Mouse (Mus musculus): ENCODE data around the gene Gm15155. TPM values are rescaled to one million over a fixed set of nuclear protein-coding genes. Genes with fewer than 3 reads are reported as not detected.
A peak's percentile ranks its signal among the peaks of the same experiment; 100 is the strongest.

Gene Gm15155
- total and polyA plus RNA-seq, 2 experiments from 2014 or later = not detected

- Histone ChIP-seq H3K9me3 (replicated peaks; ENCODE audit: control insufficient read depth, low read length) (no peaks in the 10 kb centered on the region), H3K27ac (ENCODE audit: low read depth) (no peak overlapping the region), H3K36me3 (replicated peaks; ENCODE audit: control insufficient read depth, insufficient read depth, low read length) (no peaks in the 10 kb centered on the region), H3K9ac (replicated peaks; ENCODE audit: low read depth, low read length) (no peak overlapping the region), H3K4me3 (ENCODE audit: low read depth, low read length) (no peak overlapping the region), H3K4me2 (ENCODE audit: low read depth, low read length) (no peak overlapping the region), H3K27me3 (ENCODE audit: control insufficient read depth, insufficient read depth, low read length) (no peaks in the 10 kb centered on the region), H3K4me1 (ENCODE audit: control insufficient read depth, insufficient read depth) (no peaks in the 10 kb centered on the region)
- DNase-seq (ENCODE audit: low spot score) (no peak), ATAC-seq (ENCODE audit: insufficient read depth, low read depth) (no peak)
- TF ChIP-seq CTCF (IDR thresholded peaks at IDR 0.05; ENCODE audit: low read depth) (no peak), EP300 (IDR thresholded peaks at IDR 0.05; ENCODE audit: low read depth) (no peak)
Measured at GRCm38 (mm10) chrX:155596390-155596789, 28.2 kb upstream of the Gm15155 start.

GRCm38 (mm10) chrX:155601196-155601595 is 23.3 kb upstream of the Gm15155 start:
- TF ChIP-seq EP300 (IDR thresholded peaks at IDR 0.05; ENCODE audit: low read depth) = no peak
- TF ChIP-seq CTCF (IDR thresholded peaks at IDR 0.05; ENCODE audit: low read depth) = no peak
- ATAC-seq (ENCODE audit: insufficient read depth, low read depth) (no peak), DNase-seq (ENCODE audit: low spot score) (no peak)
- Histone ChIP-seq H3K9me3 (replicated peaks; ENCODE audit: control insufficient read depth, low read length) (no peaks in the 10 kb centered on the region), H3K9ac (replicated peaks; ENCODE audit: low read depth, low read length) (no peak overlapping the region), H3K36me3 (replicated peaks; ENCODE audit: control insufficient read depth, insufficient read depth, low read length) (no peaks in the 10 kb centered on the region), H3K27me3 (ENCODE audit: control insufficient read depth, insufficient read depth, low read length) (no peaks in the 10 kb centered on the region), H3K4me2 (ENCODE audit: low read depth, low read length) (no peak overlapping the region), H3K4me3 (ENCODE audit: low read depth, low read length) (no peak overlapping the region), H3K4me1 (ENCODE audit: control insufficient read depth, insufficient read depth) (no peaks in the 10 kb centered on the region), H3K27ac (ENCODE audit: low read depth) (no peak overlapping the region)
- 55% methylated on average over 2 of the region's 2 CpGs for WGBS

- H3K27ac ChIP-seq (ENCODE audit: low read depth) = no peak overlapping the region
- TF ChIP-seq EP300 (IDR thresholded peaks at IDR 0.05; ENCODE audit: low read depth) (no peak), CTCF (IDR thresholded peaks at IDR 0.05; ENCODE audit: low read depth) (no peak)
- no peaks in the 10 kb centered on the region for H3K4me1 ChIP-seq (ENCODE audit: control insufficient read depth, insufficient read depth)
- H3K4me2 ChIP-seq (ENCODE audit: low read depth, low read length) = peak overlapping the region; percentile 92
- no peak overlapping the region; the same call in 1 of the 2 replicates for H3K9ac ChIP-seq (replicated peaks; ENCODE audit: low read depth, low read length)
- WGBS = 12% methylated on average over 24 of the region's 24 CpGs
- ATAC-seq (ENCODE audit: insufficient read depth, low read depth) = no peak
- DNase-seq (ENCODE audit: low spot score) = no peak
- no peaks in the 10 kb centered on the region for H3K36me3 ChIP-seq (replicated peaks; ENCODE audit: control insufficient read depth, insufficient read depth, low read length)
- H3K4me3 ChIP-seq (ENCODE audit: low read depth, low read length) = peak overlapping the region; percentile 54
- peaks cover 35% of the 10 kb centered on the region for H3K27me3 ChIP-seq (ENCODE audit: control insufficient read depth, insufficient read depth, low read length)
- H3K9me3 ChIP-seq (replicated peaks; ENCODE audit: control insufficient read depth, low read length) = no peaks in the 10 kb centered on the region
Measured at GRCm38 (mm10) chrX:155622527-155622926, 2.0 kb upstream of the Gm15155 start.

- Histone ChIP-seq H3K36me3 (replicated peaks; ENCODE audit: control insufficient read depth, insufficient read depth, low read length) (no peaks in the 10 kb centered on the region), H3K27ac (ENCODE audit: low read depth) (no peak overlapping the region), H3K4me2 (ENCODE audit: low read depth, low read length) (peak overlapping the region; percentile 92), H3K4me3 (ENCODE audit: low read depth, low read length) (peak overlapping the region; percentile 54), H3K9me3 (replicated peaks; ENCODE audit: control insufficient read depth, low read length) (no peaks in the 10 kb centered on the region), H3K9ac (replicated peaks; ENCODE audit: low read depth, low read length) (no peak overlapping the region; the same call in 1 of the 2 replicates), H3K27me3 (ENCODE audit: control insufficient read depth, insufficient read depth, low read length) (peaks cover 35% of the 10 kb centered on the region), H3K4me1 (ENCODE audit: control insufficient read depth, insufficient read depth) (no peaks in the 10 kb centered on the region)
- no peak for TF ChIP-seq EP300 (IDR thresholded peaks at IDR 0.05; ENCODE audit: low read depth)
- no peak for TF ChIP-seq CTCF (IDR thresholded peaks at IDR 0.05; ENCODE audit: low read depth)
- DNase-seq (ENCODE audit: low spot score) = no peak
- 20% methylated on average over 19 of the region's 69 CpGs for WGBS
- 0 out of 2 replicates have a peak, but pooled peaks have one; percentile 8 for ATAC-seq (ENCODE audit: insufficient read depth, low read depth)
Measured at GRCm38 (mm10) chrX:155622961-155623599, 1.5 kb upstream of the Gm15155 start.

GRCm38 (mm10) chrX:155623701-155624281 is 750 bp upstream of the Gm15155 start, which contains the start of gene Ptchd1:
TSS of gene Ptchd1 (minus strand) at chrX:155623814.
- ATAC-seq (ENCODE audit: insufficient read depth, low read depth) = no peak
- Histone ChIP-seq H3K9me3 (replicated peaks; ENCODE audit: control insufficient read depth, low read length) (no peaks in the 10 kb centered on the region), H3K4me3 (ENCODE audit: low read depth, low read length) (peak within 1 kb of the TSS; percentile 54), H3K27me3 (ENCODE audit: control insufficient read depth, insufficient read depth, low read length) (peaks cover 35% of the 10 kb centered on the region), H3K9ac (replicated peaks; ENCODE audit: low read depth, low read length) (no peak within 1 kb of the TSS; the same call in 1 of the 2 replicates), H3K36me3 (replicated peaks; ENCODE audit: control insufficient read depth, insufficient read depth, low read length) (no peaks in the 10 kb centered on the region), H3K27ac (ENCODE audit: low read depth) (no peak within 1 kb of the TSS), H3K4me1 (ENCODE audit: control insufficient read depth, insufficient read depth) (no peaks in the 10 kb centered on the region), H3K4me2 (ENCODE audit: low read depth, low read length) (peak within 1 kb of the TSS; percentile 92)
- TF ChIP-seq EP300 (IDR thresholded peaks at IDR 0.05; ENCODE audit: low read depth) (no peak), CTCF (IDR thresholded peaks at IDR 0.05; ENCODE audit: low read depth) (no peak)
- no peak for DNase-seq (ENCODE audit: low spot score)
- 16% methylated on average over 30 of the region's 34 CpGs for WGBS
